Mouse (Mus musculus) hindbrain, embryonic 16.5 days (tissue): Measurements from ENCODE around the gene Cd247. TPM values are rescaled to one million over a fixed set of nuclear protein-coding genes. Genes with fewer than 3 reads are reported as not detected.
A peak's percentile ranks its signal among the peaks of the same experiment; 100 is the strongest.

Experiments
- ATAC-seq: fragments of 200-750 bp; cut with Nextera tagmentation; 2 replicates; pipeline ENCODE4 v1.8.0; 2017; ENCODE audit warnings: moderate TSS enrichment, moderate library complexity
- H3K27ac ChIP-seq: fragments of 300-500 bp; sonication (generic); 2 replicates; pipeline ENCODE4 v1.5.1; 2014; ENCODE audit warnings: low read depth, mild to moderate bottlenecking, control low read depth, low read length, moderate library complexity
- H3K27me3 ChIP-seq: fragments of 300-500 bp; sonication (generic); replicated peaks from 2 replicates; pipeline ENCODE4 v1.6.1; 2014; ENCODE audit warnings: low read length; ENCODE audit not compliant: control insufficient read depth, insufficient read depth
- H3K36me3 ChIP-seq: fragments of 300-500 bp; sonication (generic); 2 replicates; pipeline ENCODE4 v1.6.1; 2014; ENCODE audit warnings: mild to moderate bottlenecking, low read length, moderate library complexity, mixed read lengths; ENCODE audit not compliant: control insufficient read depth, insufficient read depth
- H3K4me1 ChIP-seq: fragments of 300-500 bp; sonication (generic); 2 replicates; pipeline ENCODE4 v1.6.1; 2014; ENCODE audit warnings: low read depth, low read length; ENCODE audit not compliant: control insufficient read depth, insufficient read depth
- H3K4me2 ChIP-seq: fragments of 300-500 bp; sonication (generic); 2 replicates; pipeline ENCODE4 v1.6.1; 2014; ENCODE audit warnings: mild to moderate bottlenecking, low read length, control low read depth, moderate library complexity
- H3K4me3 ChIP-seq: fragments of 300-500 bp; sonication (generic); 2 replicates; pipeline ENCODE4 v1.5.1; 2014; ENCODE audit warnings: mild to moderate bottlenecking, low read length, control low read depth, moderate library complexity
- H3K9ac ChIP-seq: fragments of 300-500 bp; sonication (generic); 2 replicates; pipeline ENCODE4 v1.6.1; 2014; ENCODE audit warnings: low read depth, mild to moderate bottlenecking, control low read depth, low read length, moderate library complexity
- H3K9me3 ChIP-seq: fragments of 300-500 bp; sonication (generic); 2 replicates; pipeline ENCODE4 v1.6.1; 2014; ENCODE audit warnings: mild to moderate bottlenecking, low read length, moderate library complexity; ENCODE audit not compliant: control insufficient read depth
- WGBS: fragments of 180-500 bp; shearing (Covaris S2); extraction: QIAGEN DNeasy Blood & Tissue Kit; methylation state at CpG from one replicate; pipeline ENCODE4 v1.1.7; 2014; 5-methylcytosine and 5-hydroxymethylcytosine counted together
- polyA plus RNA-seq: library from polyadenylated mRNA; unstranded; fragments of >200 nt; fragmentation: Nextera tagmentation; extraction: Ambion mirVana; gene quantifications from 2 replicates; pipeline ENCODE4 v1.2.1, GENCODE M21; 2015

Cd247 gene
- polyA plus RNA-seq, 1 experiment from 2014 or later, result 0.46 TPM

- Histone ChIP-seq H3K4me1 (no peaks in the 10 kb centered on the region), H3K9ac (no peak overlapping the region), H3K9me3 (no peaks in the 10 kb centered on the region), H3K4me2 (no peak overlapping the region), H3K27me3 (no peaks in the 10 kb centered on the region), H3K4me3 (no peak overlapping the region), H3K27ac (no peak overlapping the region), H3K36me3 (no peaks in the 10 kb centered on the region)
- ATAC-seq, result 0 out of 2 replicates have a peak, but pooled peaks have one; percentile 32
- WGBS, result 51% methylated on average over 7 of the region's 7 CpGs
These were observed 73.6 kb downstream of the Cd247 start for GRCm38 (mm10) chr1:165862059-165862458.

- Histone ChIP-seq H3K9me3 (no peaks in the 10 kb centered on the region), H3K4me3 (no peak overlapping the region), H3K4me1 (no peaks in the 10 kb centered on the region), H3K9ac (no peak overlapping the region), H3K36me3 (no peaks in the 10 kb centered on the region), H3K27me3 (no peaks in the 10 kb centered on the region), H3K4me2 (no peak overlapping the region), H3K27ac (no peak overlapping the region)
- ATAC-seq, result no peak
- WGBS, result 39% methylated on average over 14 of the region's 14 CpGs
These were observed 76.6 kb downstream of the Cd247 start for GRCm38 (mm10) chr1:165864864-165865795.

DNA sequence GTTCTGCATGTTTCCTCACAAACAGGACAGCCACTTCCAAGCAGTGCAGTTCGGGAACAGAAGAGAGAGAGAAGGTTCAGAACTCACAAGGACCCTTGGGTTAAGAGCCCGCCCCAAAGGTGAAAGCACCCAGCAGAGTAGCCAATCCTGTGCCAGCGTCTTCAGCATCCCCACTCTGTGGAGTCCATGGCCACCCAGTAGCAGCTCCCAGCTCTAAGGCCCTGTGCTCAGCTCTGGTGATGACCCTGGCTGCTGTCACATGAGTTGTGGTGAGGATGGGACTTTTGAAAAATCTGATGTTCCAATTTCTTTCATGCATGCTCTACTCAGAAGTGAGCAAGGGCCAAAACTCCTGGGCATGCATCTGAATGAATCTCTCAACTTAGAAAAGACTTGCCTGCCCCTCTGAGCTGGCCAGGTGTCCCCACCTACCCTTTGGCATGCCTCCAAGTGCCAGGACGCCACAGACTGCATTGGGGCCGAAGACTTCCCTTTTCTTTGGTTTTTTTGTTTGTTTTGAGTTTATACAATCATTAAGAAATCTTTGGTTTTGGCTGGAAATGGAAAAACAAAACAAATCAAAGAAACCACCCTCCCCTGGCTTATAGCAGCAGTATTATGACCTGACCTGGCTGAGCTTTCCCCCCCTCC is 78.3 kb downstream of the Cd247 start:
- Histone ChIP-seq H3K27me3 (no peaks in the 10 kb centered on the region), H3K4me3 (no peak overlapping the region), H3K4me1 (no peaks in the 10 kb centered on the region), H3K9ac (no peak overlapping the region), H3K4me2 (no peak overlapping the region), H3K9me3 (no peaks in the 10 kb centered on the region), H3K27ac (no peak overlapping the region), H3K36me3 (no peaks in the 10 kb centered on the region)
- WGBS, result 76% methylated on average over 5 of the region's 5 CpGs
- no peak for ATAC-seq

- Histone ChIP-seq H3K36me3 (no peaks in the 10 kb centered on the region), H3K27me3 (no peaks in the 10 kb centered on the region), H3K4me1 (no peaks in the 10 kb centered on the region), H3K9me3 (no peaks in the 10 kb centered on the region), H3K4me2 (no peak overlapping the region), H3K9ac (no peak overlapping the region), H3K27ac (no peak overlapping the region), H3K4me3 (no peak overlapping the region)
- ATAC-seq, result no peak
- 91% methylated on average over 8 of the region's 8 CpGs for whole genome bisulfite sequencing
These were observed 80.2 kb downstream of the Cd247 start for GRCm38 (mm10) chr1:165868659-165869058.

DNA sequence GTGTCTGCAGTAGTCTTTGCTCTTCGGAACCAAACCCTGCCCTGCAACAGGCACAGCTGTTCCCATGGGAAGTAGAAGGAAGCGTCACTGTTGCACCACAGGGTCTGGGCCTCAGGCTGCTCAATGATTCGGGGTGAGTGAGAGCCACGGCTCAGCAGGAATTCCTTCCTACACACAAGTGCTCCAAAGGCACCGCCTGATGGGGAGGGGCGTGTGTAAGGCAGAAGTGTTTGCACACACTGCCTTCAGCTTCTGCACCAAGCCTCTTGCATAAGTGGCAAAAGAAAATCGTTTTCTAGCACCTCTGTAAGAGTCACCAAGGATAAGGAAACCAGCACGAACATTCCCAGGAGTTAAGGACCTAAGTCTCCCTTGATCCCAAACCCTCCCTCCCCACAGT is 86.2 kb downstream of the Cd247 start:
- 39% methylated on average over 8 of the region's 8 CpGs for WGBS
- peak; percentile 30; the same call in 1 of the 2 replicates for ATAC-seq

DNA sequence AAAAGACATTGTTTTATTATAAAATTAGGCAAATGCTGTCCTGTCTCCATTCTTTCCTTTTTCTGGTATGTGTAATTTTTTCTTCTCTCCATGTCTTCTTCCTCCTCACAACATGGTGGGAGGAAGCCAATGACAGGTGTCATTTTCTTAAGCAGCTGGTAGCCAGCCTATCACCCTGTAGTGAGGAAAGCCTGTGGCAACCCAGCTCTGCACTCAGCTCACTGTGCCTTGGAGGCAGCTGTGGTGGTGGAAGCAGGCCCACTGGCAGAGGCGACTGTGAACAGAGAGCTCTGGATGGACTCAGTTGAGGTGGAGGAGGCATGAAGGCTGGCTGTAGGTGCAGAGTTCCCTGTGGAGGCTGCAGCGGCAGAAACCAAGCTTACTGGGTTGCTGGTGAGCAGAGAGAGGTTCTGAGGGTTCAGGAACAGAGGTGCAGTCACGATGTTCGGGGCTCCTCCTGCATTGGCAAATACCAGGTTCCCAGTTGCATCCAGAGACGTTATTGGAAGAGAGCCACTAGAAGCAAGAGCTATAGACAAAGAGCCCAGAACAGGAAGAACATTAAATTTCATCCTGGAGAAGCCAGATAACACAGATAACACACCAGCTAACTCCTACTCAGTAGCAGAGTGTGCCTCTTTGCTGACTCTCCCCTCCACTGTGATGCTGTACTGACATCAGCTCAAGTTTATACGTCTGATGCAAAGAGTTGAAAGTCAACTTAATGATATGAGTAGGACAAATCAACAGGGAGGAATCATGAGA is 87.2 kb downstream of the Cd247 start:
- Histone ChIP-seq H3K4me3 (no peak overlapping the region), H3K27ac (no peak overlapping the region), H3K9ac (no peak overlapping the region), H3K27me3 (no peaks in the 10 kb centered on the region), H3K4me1 (no peaks in the 10 kb centered on the region), H3K4me2 (no peak overlapping the region), H3K9me3 (no peaks in the 10 kb centered on the region), H3K36me3 (peaks cover 15% of the 10 kb centered on the region)
- 89% methylated on average over 6 of the region's 6 CpGs for WGBS
- ATAC-seq, result no peak

More for the DNA sequence above, 86.2 kb downstream of the Cd247 start:
- H3K9me3 ChIP-seq, result no peaks in the 10 kb centered on the region
- no peaks in the 10 kb centered on the region for H3K27me3 ChIP-seq
- H3K36me3 ChIP-seq, result peaks cover 11% of the 10 kb centered on the region; the same call in 1 of the 2 replicates
- H3K27ac ChIP-seq, result no peak overlapping the region
- no peak overlapping the region for H3K4me3 ChIP-seq
- H3K4me2 ChIP-seq, result no peak overlapping the region
- H3K9ac ChIP-seq, result no peak overlapping the region
- H3K4me1 ChIP-seq, result no peaks in the 10 kb centered on the region

- Histone ChIP-seq H3K4me3 (no peak overlapping the region), H3K9me3 (no peaks in the 10 kb centered on the region), H3K36me3 (peaks cover 15% of the 10 kb centered on the region), H3K27ac (no peak overlapping the region), H3K27me3 (no peaks in the 10 kb centered on the region), H3K4me1 (no peaks in the 10 kb centered on the region), H3K4me2 (no peak overlapping the region), H3K9ac (no peak overlapping the region)
- WGBS, result 98% methylated on average over 2 of the region's 2 CpGs
- ATAC-seq, result no peak
These were observed 90.3 kb downstream of the Cd247 start for GRCm38 (mm10) chr1:165878751-165879150.

- no peak overlapping the region for H3K4me2 ChIP-seq
- H3K9ac ChIP-seq, result no peak overlapping the region
- no peaks in the 10 kb centered on the region for H3K27me3 ChIP-seq
- H3K4me3 ChIP-seq, result no peak overlapping the region
- peaks cover 13% of the 10 kb centered on the region for H3K36me3 ChIP-seq
- H3K27ac ChIP-seq, result no peak overlapping the region
- no peaks in the 10 kb centered on the region for H3K9me3 ChIP-seq
- no peaks in the 10 kb centered on the region for H3K4me1 ChIP-seq
- no peak for ATAC-seq
- WGBS, result 57% methylated on average over 8 of the region's 8 CpGs
These were observed 93.8 kb downstream of the Cd247 start for GRCm38 (mm10) chr1:165882146-165882900.
